Mouse (Mus musculus): Measurements from ENCODE around the gene Slitrk3. TPM values are rescaled to one million over a fixed set of nuclear protein-coding genes. Genes with fewer than 3 reads are reported as not detected.
"Not testable (repeated sequence)": the region's sequence is repeated elsewhere in the genome, so short reads cannot be mapped to it uniquely, and the experiment has no call there.

The Slitrk3 gene
- 0.29 TPM in 1 of 2 replicates, not detected in the other for polyA plus RNA-seq (2015; fragmentation: Nextera tagmentation; extraction: Ambion mirVana)

DNA sequence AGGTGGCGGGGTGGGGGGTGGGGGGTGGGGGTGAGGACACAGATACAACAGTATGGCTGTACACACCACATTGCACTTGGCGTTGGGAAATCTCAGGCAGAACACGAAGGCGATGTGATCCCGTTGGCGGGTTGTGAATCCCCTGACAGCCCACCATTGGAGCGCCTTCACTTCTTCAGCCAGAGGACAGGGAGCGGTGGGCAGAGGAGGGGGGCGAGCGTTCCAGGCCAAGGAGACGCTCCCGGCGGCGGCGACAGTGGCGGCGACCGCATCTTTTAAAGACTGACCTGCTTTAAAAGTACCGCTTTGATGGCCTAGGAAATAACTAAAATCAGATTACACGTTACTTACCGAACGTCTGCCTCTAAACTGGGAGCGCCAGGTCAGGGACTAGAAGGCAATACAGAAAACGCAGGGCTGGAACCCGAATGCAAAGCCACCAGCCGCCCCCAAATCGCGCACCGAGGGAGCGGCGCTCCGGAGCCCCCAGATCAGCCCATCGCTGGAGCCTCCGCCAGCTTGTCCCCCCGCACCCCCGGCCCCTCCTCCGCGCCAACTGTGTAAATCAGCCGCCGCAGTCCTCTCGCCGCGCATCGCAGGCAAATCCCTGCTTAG, at the start of gene Slitrk3:
Slitrk3 (minus strand) TSS at position 607 of the 615 bp plus-strand sequence.
- peaks cover 44% of the 10 kb centered on the region for H3K27me3 ChIP-seq (ENCODE audit: insufficient read depth, low read length)
- 1% methylated on average over 42 of the region's 44 CpGs for WGBS
- ATAC-seq (ENCODE audit: low FRiP score, low TSS enrichment), result peak; percentile 58

DNA sequence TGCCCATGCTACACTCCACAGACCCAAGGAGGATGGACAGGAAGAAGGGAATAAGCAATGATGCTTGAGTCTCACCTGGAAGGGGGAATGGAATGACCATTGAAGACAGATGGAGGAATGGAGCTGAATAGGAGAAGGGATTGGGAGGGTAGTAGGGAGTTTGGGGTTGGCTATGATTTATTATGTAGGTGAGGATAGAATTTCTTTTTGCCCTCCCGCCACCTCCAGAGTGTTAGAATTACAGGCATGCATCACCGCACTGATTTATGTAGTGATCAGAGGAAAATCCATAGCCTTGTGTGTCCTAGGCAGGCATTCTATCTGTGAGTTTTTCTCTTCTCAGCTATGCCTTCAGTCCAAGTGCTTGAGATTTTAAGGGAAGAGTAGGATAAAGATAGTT, 36.8 kb upstream of the Slitrk3 start:
- H3K27ac ChIP-seq (ENCODE audit: low read length); H3K9me3 ChIP-seq (ENCODE audit: low read length); H3K4me2 ChIP-seq (replicated peaks; ENCODE audit: low read depth, low read length); H3K9ac ChIP-seq (replicated peaks; ENCODE audit: low read length); H3K27me3 ChIP-seq (ENCODE audit: insufficient read depth, low read length); H3K4me3 ChIP-seq (ENCODE audit: low read length); H3K4me1 ChIP-seq (ENCODE audit: insufficient read depth, low read length); H3K36me3 ChIP-seq (ENCODE audit: insufficient read depth, low read length): not testable (repeated sequence)
- 59% methylated on average over 2 of the region's 2 CpGs for WGBS
- ATAC-seq (ENCODE audit: low FRiP score, low TSS enrichment), result peak; percentile 15; the same call in 1 of the 2 replicates

More for the DNA sequence above, at the start of gene Slitrk3:
- H3K4me3 ChIP-seq (ENCODE audit: low read length), result peak within 1 kb of the TSS; percentile 52
- peaks cover 10% of the 10 kb centered on the region for H3K4me1 ChIP-seq (ENCODE audit: insufficient read depth, low read length)
- no peak within 1 kb of the TSS for H3K27ac ChIP-seq (ENCODE audit: low read length)
- H3K36me3 ChIP-seq (ENCODE audit: insufficient read depth, low read length), result no peaks in the 10 kb centered on the region
- H3K4me2 ChIP-seq (replicated peaks; ENCODE audit: low read depth, low read length), result peak within 1 kb of the TSS; percentile 82
- peak within 1 kb of the TSS; percentile 53; the same call in 1 of the 2 replicates for H3K9ac ChIP-seq (replicated peaks; ENCODE audit: low read length)
- H3K9me3 ChIP-seq (ENCODE audit: low read length), result no peaks in the 10 kb centered on the region

- no peaks in the 10 kb centered on the region for H3K27me3 ChIP-seq (ENCODE audit: insufficient read depth, low read length)
- 71% methylated on average over 5 of the region's 5 CpGs for WGBS
- no peak for ATAC-seq (ENCODE audit: low FRiP score, low TSS enrichment)
- no peak overlapping the region for H3K27ac ChIP-seq (ENCODE audit: low read length)
- no peaks in the 10 kb centered on the region for H3K36me3 ChIP-seq (ENCODE audit: insufficient read depth, low read length)
- no peaks in the 10 kb centered on the region for H3K4me1 ChIP-seq (ENCODE audit: insufficient read depth, low read length)
- no peak overlapping the region for H3K9ac ChIP-seq (replicated peaks; ENCODE audit: low read length)
- H3K4me2 ChIP-seq (replicated peaks; ENCODE audit: low read depth, low read length), result no peak overlapping the region
- H3K4me3 ChIP-seq (ENCODE audit: low read length), result no peak overlapping the region
- no peaks in the 10 kb centered on the region for H3K9me3 ChIP-seq (ENCODE audit: low read length)
These were observed 27.0 kb upstream of the Slitrk3 start for GRCm38 (mm10) chr3:73084620-73085019.

GRCm38 (mm10) chr3:73065823-73066755, 8.5 kb upstream of the Slitrk3 start:
- peaks cover 5% of the 10 kb centered on the region; the same call in 1 of the 2 replicates for H3K27me3 ChIP-seq (ENCODE audit: insufficient read depth, low read length)
- H3K4me2 ChIP-seq (replicated peaks; ENCODE audit: low read depth, low read length), result peak overlapping the region; percentile 62
- WGBS, result 14% methylated on average over 20 of the region's 20 CpGs
- peak overlapping the region; percentile 54; the same call in 1 of the 2 replicates for H3K9ac ChIP-seq (replicated peaks; ENCODE audit: low read length)
- H3K4me1 ChIP-seq (ENCODE audit: insufficient read depth, low read length), result no peaks in the 10 kb centered on the region
- H3K9me3 ChIP-seq (ENCODE audit: low read length), result no peaks in the 10 kb centered on the region
- peak; percentile 67 for ATAC-seq (ENCODE audit: low FRiP score, low TSS enrichment)
- H3K4me3 ChIP-seq (ENCODE audit: low read length), result peak overlapping the region; percentile 37
- no peak overlapping the region for H3K27ac ChIP-seq (ENCODE audit: low read length)
- no peaks in the 10 kb centered on the region for H3K36me3 ChIP-seq (ENCODE audit: insufficient read depth, low read length)

DNA sequence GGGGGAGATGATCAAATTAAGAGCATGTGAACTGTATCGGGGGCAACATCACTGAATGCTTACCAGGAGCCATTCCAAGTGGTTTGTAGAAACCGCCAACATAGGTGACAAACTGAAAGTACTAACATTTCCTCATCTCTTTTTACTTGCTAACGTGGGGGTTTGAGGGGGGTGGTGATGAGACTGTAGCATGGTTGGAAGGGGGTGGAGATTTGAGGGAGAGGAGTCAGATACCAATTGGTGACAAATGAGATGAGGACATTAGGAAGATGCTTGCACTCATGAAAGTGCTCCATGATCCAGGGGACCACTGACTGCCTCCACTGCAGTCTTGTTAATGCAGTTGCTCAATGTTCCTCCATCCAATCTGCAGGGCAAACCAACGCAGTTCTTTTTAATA, 587 bp upstream of the Slitrk3 start:
- ATAC-seq (ENCODE audit: low FRiP score, low TSS enrichment), result no peak
- H3K9ac ChIP-seq (replicated peaks; ENCODE audit: low read length), result no peak overlapping the region
- 0 out of 2 replicates have a peak overlapping the region, but pooled peaks have one; percentile 6 for H3K4me3 ChIP-seq (ENCODE audit: low read length)
- no peaks in the 10 kb centered on the region for H3K36me3 ChIP-seq (ENCODE audit: insufficient read depth, low read length)
- 13% methylated on average over 4 of the region's 4 CpGs for WGBS
- H3K27me3 ChIP-seq (ENCODE audit: insufficient read depth, low read length), result peaks cover 42% of the 10 kb centered on the region
- peak overlapping the region; percentile 82 for H3K4me2 ChIP-seq (replicated peaks; ENCODE audit: low read depth, low read length)
- no peaks in the 10 kb centered on the region for H3K9me3 ChIP-seq (ENCODE audit: low read length)
- peaks cover 10% of the 10 kb centered on the region for H3K4me1 ChIP-seq (ENCODE audit: insufficient read depth, low read length)
- no peak overlapping the region for H3K27ac ChIP-seq (ENCODE audit: low read length)

DNA sequence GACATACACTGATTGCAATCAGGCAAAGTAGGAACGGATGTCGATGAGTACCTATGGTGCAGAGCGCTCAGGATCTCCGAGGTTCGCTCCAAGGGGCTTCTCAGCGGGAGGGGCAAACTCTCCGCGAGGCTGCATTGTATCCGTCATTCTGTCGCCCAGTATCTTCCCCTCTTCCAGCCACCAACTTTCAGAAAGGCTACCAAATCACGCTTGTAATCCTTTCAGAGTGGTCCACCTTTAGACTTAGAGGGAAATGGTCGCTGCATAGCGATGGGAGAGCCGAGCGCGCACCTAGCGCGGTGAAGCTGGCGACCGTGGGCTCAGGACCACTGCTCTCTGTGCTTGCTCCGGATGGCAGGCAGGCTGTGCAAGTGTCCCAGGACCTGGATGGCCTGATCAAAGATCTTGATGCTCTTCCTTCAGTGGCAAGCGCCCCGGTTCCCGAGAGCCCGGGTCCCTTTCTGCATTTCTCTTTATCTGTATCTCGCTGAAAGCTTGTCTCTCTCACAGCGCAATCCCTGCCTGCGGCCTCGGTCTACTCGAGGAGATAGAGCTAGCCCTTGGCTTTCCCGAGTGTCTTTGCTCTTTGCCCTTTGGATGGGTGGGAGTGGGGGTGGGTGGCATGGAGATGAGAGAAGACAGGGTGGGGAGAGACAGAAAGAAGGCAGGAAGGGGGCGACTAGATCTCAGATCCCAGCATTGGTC, 959 bp downstream of the Slitrk3 start:
- Histone ChIP-seq H3K36me3 (ENCODE audit: insufficient read depth, low read length) (no peaks in the 10 kb centered on the region), H3K9ac (replicated peaks; ENCODE audit: low read length) (no peak overlapping the region; the same call in 1 of the 2 replicates), H3K27ac (ENCODE audit: low read length) (no peak overlapping the region), H3K4me1 (ENCODE audit: insufficient read depth, low read length) (peaks cover 10% of the 10 kb centered on the region), H3K27me3 (ENCODE audit: insufficient read depth, low read length) (peaks cover 46% of the 10 kb centered on the region), H3K4me2 (replicated peaks; ENCODE audit: low read depth, low read length) (peak overlapping the region; percentile 82), H3K9me3 (ENCODE audit: low read length) (no peaks in the 10 kb centered on the region), H3K4me3 (ENCODE audit: low read length) (peak overlapping the region; percentile 52)
- peak; percentile 53 for ATAC-seq (ENCODE audit: low FRiP score, low TSS enrichment)
- 2% methylated on average over 32 of the region's 32 CpGs for WGBS

DNA sequence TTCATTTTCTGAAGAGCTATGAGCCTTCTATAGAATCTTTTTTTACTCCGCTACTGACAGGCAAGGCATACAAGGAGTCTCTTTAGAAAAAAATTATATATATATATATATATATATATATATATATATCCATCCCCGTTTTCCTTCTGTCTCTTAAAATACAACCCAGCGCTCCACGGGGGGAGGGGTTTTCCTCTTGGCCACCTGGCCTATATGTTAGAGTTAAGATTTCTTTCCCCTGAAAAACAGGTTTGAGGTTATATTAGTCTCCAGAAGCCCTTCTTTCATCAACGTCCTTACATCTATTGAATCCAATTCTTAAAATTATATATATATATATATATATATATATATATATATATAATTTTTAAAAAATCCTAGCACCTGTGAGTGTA, 1.6 kb downstream of the Slitrk3 start:
- no peak for ATAC-seq (ENCODE audit: low FRiP score, low TSS enrichment)

DNA sequence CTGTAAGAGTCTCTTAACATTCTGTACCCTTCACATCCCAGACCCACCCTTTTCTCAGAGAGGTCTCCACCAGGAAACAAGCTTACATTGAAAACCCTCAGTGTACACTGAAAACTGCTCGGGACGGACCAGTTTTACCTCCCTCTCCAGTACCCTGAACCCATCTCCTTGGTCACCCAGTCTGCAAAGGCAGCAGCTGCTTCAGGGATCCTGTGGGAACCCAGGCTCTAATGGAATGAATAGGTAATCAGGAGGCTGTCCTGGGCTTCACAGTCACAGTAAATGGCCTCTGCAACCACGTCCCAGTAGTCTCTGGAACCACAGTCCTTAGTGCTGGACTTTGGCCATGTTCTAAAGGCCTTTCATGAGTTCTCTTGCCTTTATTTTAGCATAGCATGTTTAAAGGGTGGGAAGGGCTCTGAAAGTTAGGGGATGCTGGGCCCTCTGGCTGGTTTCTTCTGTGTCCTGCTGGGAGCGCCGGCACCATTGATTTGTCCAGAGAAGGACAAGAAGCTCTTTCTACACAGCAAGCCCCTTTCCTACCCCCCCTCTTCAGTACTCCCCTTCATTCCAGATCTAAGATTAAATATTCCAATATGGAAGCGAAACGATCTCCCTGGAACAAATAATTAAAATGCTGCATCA, 2.1 kb downstream of the Slitrk3 start:
- no peaks in the 10 kb centered on the region for H3K9me3 ChIP-seq (ENCODE audit: low read length)
- no peaks in the 10 kb centered on the region for H3K36me3 ChIP-seq (ENCODE audit: insufficient read depth, low read length)
- no peak for ATAC-seq (ENCODE audit: low FRiP score, low TSS enrichment)
- peaks cover 10% of the 10 kb centered on the region for H3K4me1 ChIP-seq (ENCODE audit: insufficient read depth, low read length)
- H3K27ac ChIP-seq (ENCODE audit: low read length), result no peak overlapping the region
- 34% methylated on average over 7 of the region's 7 CpGs for WGBS
- H3K27me3 ChIP-seq (ENCODE audit: insufficient read depth, low read length), result peaks cover 46% of the 10 kb centered on the region
- no peak overlapping the region for H3K9ac ChIP-seq (replicated peaks; ENCODE audit: low read length)
- H3K4me3 ChIP-seq (ENCODE audit: low read length), result no peak overlapping the region
- no peak overlapping the region for H3K4me2 ChIP-seq (replicated peaks; ENCODE audit: low read depth, low read length)

More for the DNA sequence above, 1.6 kb downstream of the Slitrk3 start:
- Histone ChIP-seq H3K4me1 (ENCODE audit: insufficient read depth, low read length) (peaks cover 10% of the 10 kb centered on the region), H3K27ac (ENCODE audit: low read length) (no peak overlapping the region), H3K4me3 (ENCODE audit: low read length) (no peak overlapping the region), H3K9ac (replicated peaks; ENCODE audit: low read length) (no peak overlapping the region), H3K9me3 (ENCODE audit: low read length) (no peaks in the 10 kb centered on the region), H3K36me3 (ENCODE audit: insufficient read depth, low read length) (no peaks in the 10 kb centered on the region), H3K27me3 (ENCODE audit: insufficient read depth, low read length) (peaks cover 46% of the 10 kb centered on the region), H3K4me2 (replicated peaks; ENCODE audit: low read depth, low read length) (no peak overlapping the region)
- WGBS, result 37% methylated on average over 5 of the region's 5 CpGs

DNA sequence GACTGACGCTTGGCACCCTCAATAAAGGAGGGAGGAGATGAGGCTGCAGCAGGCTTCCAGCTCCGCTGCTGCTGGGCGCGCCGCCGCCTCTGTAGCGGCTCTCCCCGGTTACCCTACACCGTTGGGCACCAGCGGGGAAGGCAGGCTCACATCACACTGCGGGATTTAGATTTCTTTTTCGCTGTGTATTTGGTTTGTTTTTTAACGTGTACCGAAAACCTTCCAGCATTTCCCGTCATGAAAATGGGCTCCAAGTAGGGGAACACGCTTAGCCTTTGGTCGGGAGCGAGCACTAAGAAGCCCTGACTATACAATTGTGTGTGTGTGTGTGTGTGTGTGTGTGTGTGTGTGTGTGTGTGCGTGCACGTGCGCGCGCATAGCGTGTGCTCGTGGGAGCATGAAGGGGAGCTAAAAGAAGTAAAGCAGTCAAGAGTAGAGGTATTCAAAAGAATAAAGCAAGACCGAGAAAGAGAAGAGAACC, 4.1 kb downstream of the Slitrk3 start:
- Histone ChIP-seq H3K27ac (ENCODE audit: low read length) (no peak overlapping the region), H3K4me1 (ENCODE audit: insufficient read depth, low read length) (peaks cover 10% of the 10 kb centered on the region), H3K9me3 (ENCODE audit: low read length) (no peaks in the 10 kb centered on the region), H3K36me3 (ENCODE audit: insufficient read depth, low read length) (no peaks in the 10 kb centered on the region), H3K4me3 (ENCODE audit: low read length) (peak overlapping the region; percentile 39), H3K9ac (replicated peaks; ENCODE audit: low read length) (no peak overlapping the region), H3K4me2 (replicated peaks; ENCODE audit: low read depth, low read length) (peak overlapping the region; percentile 61), H3K27me3 (ENCODE audit: insufficient read depth, low read length) (peaks cover 46% of the 10 kb centered on the region)
- peak; percentile 84 for ATAC-seq (ENCODE audit: low FRiP score, low TSS enrichment)
- 0% methylated on average over 26 of the region's 26 CpGs for WGBS

Measured in kidney, embryonic 16.5 days (tissue).